Mouse (Mus musculus) CH12.LX (cell line): ENCODE measurements at regions not wholly inside any gene's neighbourhood (a gene's known extent, or its start where the extent isn't known, plus 50 kb on each side); places are given as distances from the start of the nearest gene placed in this dataset.

Experiments
- DNase-seq: peaks from one replicate; pipeline ENCODE4 v3.0.0-alpha.2; 2013; ENCODE audit errors: extremely low read depth
- H3K27ac ChIP-seq: 2 replicates; pipeline ENCODE4 v1.5.1; 2012; ENCODE audit warnings: low read depth, mild to moderate bottlenecking, control low read depth, moderate library complexity; ENCODE audit not compliant: insufficient read depth
- H3K27me3 ChIP-seq: replicated peaks from 2 replicates; pipeline ENCODE3; 2012; ENCODE audit warnings: inconsistent platforms
- H3K36me3 ChIP-seq, 2 experiments: replicated peaks in 1 of 2; 2 replicates each; pipeline versions ENCODE3 to v1.6.1; 2012; ENCODE audit warnings: inconsistent platforms in 1 of 2, low read length in 1 of 2, mild to moderate bottlenecking in 1 of 2, mixed read lengths in 1 of 2, moderate library complexity in 1 of 2; ENCODE audit not compliant: control insufficient read depth in 1 of 2, insufficient read depth in 1 of 2
- H3K4me1 ChIP-seq, 2 experiments: 2 replicates each; pipeline ENCODE4 v1.6.1; 2012; ENCODE audit warnings: inconsistent platforms in 1 of 2, moderate library complexity in 1 of 2; ENCODE audit not compliant: insufficient read depth in 2 of 2, control insufficient read depth in 1 of 2
- H3K4me2 ChIP-seq: 2 replicates; pipeline ENCODE4 v1.6.1; 2012; ENCODE audit warnings: low read depth, mild to moderate bottlenecking, control low read depth; ENCODE audit not compliant: poor library complexity, insufficient read depth, severe bottlenecking
- H3K4me3 ChIP-seq, 3 experiments: fragments of 150-350 bp in 1 of 3; sonication (generic) in 1 of 3; replicated peaks in 1 of 3; 2 replicates each; pipeline versions ENCODE3 to v1.5.1; 2011 to 2012; ENCODE audit warnings: low read depth in 2 of 3, low read length in 2 of 3, mild to moderate bottlenecking in 2 of 3, moderate library complexity in 2 of 3, control low read depth in 1 of 3, improper control_type of control experiment in 1 of 3, inconsistent platforms in 1 of 3, mixed read lengths in 1 of 3; ENCODE audit not compliant: poor library complexity in 1 of 3
- H3K79me2 ChIP-seq: replicated peaks from 2 replicates; pipeline ENCODE4 v1.6.1; 2012; ENCODE audit warnings: mild to moderate bottlenecking, moderate library complexity; ENCODE audit not compliant: control insufficient read depth, poor library complexity, insufficient read depth, severe bottlenecking; ENCODE audit errors: extremely low read depth
- H3K9ac ChIP-seq: 2 replicates; pipeline ENCODE4 v1.6.1; 2012; ENCODE audit warnings: low read depth, mild to moderate bottlenecking, control low read depth, moderate library complexity; ENCODE audit not compliant: insufficient read depth
- H3K9me3 ChIP-seq: replicated peaks from 2 replicates; pipeline ENCODE3; 2012; ENCODE audit warnings: low read length, inconsistent platforms, mixed read lengths
- BHLHE40 ChIP-seq: IDR thresholded peaks from 2 replicates; pipeline ENCODE4 v1.6.1; 2011; ENCODE audit warnings: mild to moderate bottlenecking, low read depth, low read length, improper control_type of control experiment
- CHD1 ChIP-seq: IDR thresholded peaks from 2 replicates; pipeline ENCODE4 v1.6.1; 2012; ENCODE audit warnings: low read depth, low read length, improper control_type of control experiment, inconsistent platforms
- CHD2 ChIP-seq: IDR thresholded peaks from 2 replicates; pipeline ENCODE4 v1.6.1; 2011; ENCODE audit warnings: low read length, improper control_type of control experiment
- CTCF ChIP-seq, 2 experiments: IDR thresholded peaks in 1 of 2; conservative IDR thresholded peaks in 1 of 2; 2 replicates each; pipeline ENCODE4 v1.5.1; 2011 to 2012; ENCODE audit warnings: low read depth in 2 of 2, low read length in 2 of 2, improper control_type of control experiment in 1 of 2, inconsistent platforms in 1 of 2, mild to moderate bottlenecking in 1 of 2, moderate library complexity in 1 of 2
- ETS1 ChIP-seq: conservative IDR thresholded peaks from 2 replicates; pipeline ENCODE4 v1.6.1; 2012; ENCODE audit warnings: low read depth, mild to moderate bottlenecking, inconsistent platforms, low read length, improper control_type of control experiment, moderate library complexity
- HCFC1 ChIP-seq: IDR thresholded peaks from 2 replicates; pipeline ENCODE4 v1.6.1; 2012; ENCODE audit warnings: low read depth, mild to moderate bottlenecking, inconsistent platforms, low read length, improper control_type of control experiment
- IRF4 ChIP-seq: IDR thresholded peaks from 2 replicates; pipeline ENCODE4 v1.6.1; 2014; ENCODE audit warnings: low read depth, mild to moderate bottlenecking, inconsistent platforms, low read length, improper control_type of control experiment
- JUN ChIP-seq: IDR thresholded peaks from 2 replicates; pipeline ENCODE4 v1.6.1; 2011; ENCODE audit warnings: low read depth, mild to moderate bottlenecking, low read length, improper control_type of control experiment, moderate library complexity; ENCODE audit not compliant: insufficient read depth
- JUND ChIP-seq: conservative IDR thresholded peaks from 2 replicates; pipeline ENCODE4 v1.6.1; 2011; ENCODE audit warnings: low read depth, low read length, improper control_type of control experiment
- MAX ChIP-seq: IDR thresholded peaks from 2 replicates; pipeline ENCODE4 v1.6.1; 2011; ENCODE audit warnings: low read length, improper control_type of control experiment
- MAZ ChIP-seq: IDR thresholded peaks from 2 replicates; pipeline ENCODE4 v1.6.1; 2012; ENCODE audit warnings: low read depth, mild to moderate bottlenecking, inconsistent platforms, low read length, improper control_type of control experiment, moderate library complexity
- MYC ChIP-seq: IDR thresholded peaks from 2 replicates; pipeline ENCODE4 v1.6.1; 2011; ENCODE audit warnings: low read depth, mild to moderate bottlenecking, improper control_type of control experiment, low read length
- NRF1 ChIP-seq: IDR thresholded peaks from 2 replicates; pipeline ENCODE4 v1.6.1; 2014; ENCODE audit warnings: low read depth, mild to moderate bottlenecking, inconsistent platforms, low read length, improper control_type of control experiment, moderate library complexity
- PAX5 ChIP-seq: IDR thresholded peaks from 2 replicates; pipeline ENCODE4 v1.6.1; 2012; ENCODE audit warnings: low read length, inconsistent platforms, mixed read lengths
- POLR2A ChIP-seq: IDR thresholded peaks from 2 replicates; pipeline ENCODE4 v1.6.1; 2011; ENCODE audit warnings: low read depth, mild to moderate bottlenecking, improper control_type of control experiment, low read length
- POLR2AphosphoS2 ChIP-seq: IDR thresholded peaks from 2 replicates; pipeline ENCODE4 v1.6.1; 2011; ENCODE audit warnings: low read depth, low read length, improper control_type of control experiment
- RAD21 ChIP-seq: IDR thresholded peaks from 2 replicates; pipeline ENCODE4 v1.6.1; 2011; ENCODE audit warnings: low read depth, mild to moderate bottlenecking, low read length, improper control_type of control experiment, moderate library complexity
- RCOR1 ChIP-seq: conservative IDR thresholded peaks from 2 replicates; pipeline ENCODE4 v1.6.1; 2012; ENCODE audit warnings: low read depth, mild to moderate bottlenecking, inconsistent platforms, low read length, improper control_type of control experiment
- SMC3 ChIP-seq: IDR thresholded peaks from 2 replicates; pipeline ENCODE4 v1.6.1; 2011; ENCODE audit warnings: low read depth, low read length, improper control_type of control experiment
- UBTF ChIP-seq: IDR thresholded peaks from 2 replicates; pipeline ENCODE4 v1.6.1; 2012; ENCODE audit warnings: low read depth, mild to moderate bottlenecking, inconsistent platforms, low read length, improper control_type of control experiment, moderate library complexity
- USF1 ChIP-seq: IDR thresholded peaks from 2 replicates; pipeline ENCODE4 v1.6.1; 2014; ENCODE audit warnings: low read depth, mild to moderate bottlenecking, inconsistent platforms, low read length, improper control_type of control experiment
- USF2 ChIP-seq: conservative IDR thresholded peaks from 2 replicates; pipeline ENCODE4 v1.6.1; 2011; ENCODE audit warnings: low read depth, low read length, improper control_type of control experiment
- dilution Hi-C: fragments of 300-500 bp; cut with MboI; formaldehyde crosslinking; loops from 2 replicates; pipeline ENCODE4 v1.14.3; 2020; ENCODE audit warnings: low sequenced_read_pairs; ENCODE audit not compliant: extremely low pct_unique_long_range_greater_than_20kb, extremely low pct_ligation_motif_present
- in situ Hi-C: fragments of 300-500 bp; cut with MboI; formaldehyde crosslinking; loops from 3 replicates; pipeline ENCODE4 v1.14.3; 2019; ENCODE audit warnings: low sequenced_read_pairs, low pct_ligation_motif_present, low pct_unique_long_range_greater_than_20kb, mixed read lengths

GRCm38 (mm10) chr5:128550736-128551135 lies 49.9 kb upstream of the Fzd10 start:
- H3K4me1 ChIP-seq, result no peaks in the 10 kb centered on the region
- dilution Hi-C loops (no loop called here), in situ Hi-C loops (no loop called here)
- H3K4me2 ChIP-seq, result no peak overlapping the region
- H3K4me3 ChIP-seq, result no peak overlapping the region
- H3K27ac ChIP-seq, result no peak overlapping the region
- H3K27me3 ChIP-seq, result no peaks in the 10 kb centered on the region
- no peak overlapping the region for H3K9ac ChIP-seq
- H3K79me2 ChIP-seq, result no peaks in the 10 kb centered on the region
- TF ChIP-seq UBTF, result no peak
- no peak for TF ChIP-seq POLR2AphosphoS2
- no peak for TF ChIP-seq HCFC1
- TF ChIP-seq MAX, result no peak
- no peak for TF ChIP-seq SMC3
- no peak for TF ChIP-seq MYC
- no peak for TF ChIP-seq ETS1
- TF ChIP-seq PAX5, result no peak
- DNase-seq, result no peak
- no peaks in the 10 kb centered on the region for H3K36me3 ChIP-seq
- H3K9me3 ChIP-seq, result peaks cover 78% of the 10 kb centered on the region

DNA sequence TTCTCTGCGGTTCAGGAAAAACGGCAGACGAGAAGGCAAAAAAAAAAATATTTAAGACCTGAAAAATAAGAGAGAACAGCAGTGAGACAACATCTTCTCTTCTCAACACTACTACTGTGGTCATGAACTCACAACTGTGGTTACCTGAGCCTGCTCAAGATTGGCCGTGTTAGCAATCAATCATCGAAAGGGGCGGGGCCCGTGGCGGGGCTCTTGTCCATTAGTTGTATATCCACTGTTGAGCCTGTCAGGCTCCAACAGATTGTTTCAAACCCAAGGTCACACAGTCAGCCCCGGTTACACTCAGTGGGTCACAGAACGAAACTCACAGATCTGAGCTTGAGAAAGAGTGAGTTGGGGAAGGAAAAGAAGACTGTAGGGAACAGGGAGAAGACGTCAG lies 50.8 kb upstream of the Fzd10 start:
- dilution Hi-C loops (no loop called here), in situ Hi-C loops (no loop called here)
- Histone ChIP-seq H3K27me3 (no peaks in the 10 kb centered on the region), H3K4me2 (no peak overlapping the region), H3K79me2 (no peaks in the 10 kb centered on the region), H3K9me3 (peaks cover 79% of the 10 kb centered on the region), H3K9ac (no peak overlapping the region), H3K27ac (no peak overlapping the region), H3K4me1 (no peaks in the 10 kb centered on the region), H3K36me3 (no peaks in the 10 kb centered on the region), H3K4me3 (no peak overlapping the region)
- no peak for TF ChIP-seq POLR2AphosphoS2
- TF ChIP-seq MAZ, result no peak
- TF ChIP-seq PAX5, result no peak
- TF ChIP-seq JUND, result no peak
- TF ChIP-seq USF2, result no peak
- TF ChIP-seq IRF4, result no peak
- no peak for TF ChIP-seq RAD21
- TF ChIP-seq CHD1, result no peak
- TF ChIP-seq UBTF, result no peak
- no peak for TF ChIP-seq JUN
- TF ChIP-seq ETS1, result no peak
- no peak for TF ChIP-seq USF1
- TF ChIP-seq RCOR1, result no peak
- no peak for TF ChIP-seq CTCF (conservative IDR thresholded peaks at IDR 0.05 in 1 of 2, IDR thresholded peaks at IDR 0.05 in 1 of 2; ENCODE audit: low read depth in 2 of 2, low read length in 2 of 2)
- TF ChIP-seq BHLHE40, result no peak
- TF ChIP-seq NRF1, result no peak
- TF ChIP-seq SMC3, result no peak
- no peak for TF ChIP-seq POLR2A
- no peak for TF ChIP-seq CHD2
- DNase-seq, result no peak
